Mouse (Mus musculus): ENCODE measurements around the gene Ankrd37. TPM values are rescaled to one million over a fixed set of nuclear protein-coding genes. Genes with fewer than 3 reads are reported as not detected.

Ankrd37 gene
- polyA plus RNA-seq, 1 experiment from 2014 or later = 31.2 TPM

GRCm38 (mm10) chr8:45999138-45999783, 6.2 kb downstream of the Ankrd37 start, which contains the start of gene Lrp2bp:
Gene Lrp2bp (plus strand): TSS chr8:45999303.
- H3K4me2 ChIP-seq = peak within 1 kb of the TSS; percentile 84
- 3% methylated on average over 22 of the region's 22 CpGs for WGBS
- peak within 1 kb of the TSS; percentile 71 for H3K9ac ChIP-seq
- no peak for ATAC-seq (ENCODE audit: insufficient number of reproducible peaks, low FRiP score, low TSS enrichment, low read depth)
- peak within 1 kb of the TSS; percentile 56 for H3K4me3 ChIP-seq
- H3K36me3 ChIP-seq = peaks cover 22% of the 10 kb centered on the region
- no peaks in the 10 kb centered on the region for H3K9me3 ChIP-seq
- H3K27me3 ChIP-seq = no peaks in the 10 kb centered on the region
- peak within 1 kb of the TSS; percentile 97 for H3K27ac ChIP-seq
- H3K4me1 ChIP-seq = peaks cover 8% of the 10 kb centered on the region

- Histone ChIP-seq H3K27ac (no peak overlapping the region), H3K4me1 (peaks cover 8% of the 10 kb centered on the region), H3K4me2 (no peak overlapping the region), H3K9me3 (no peaks in the 10 kb centered on the region), H3K9ac (no peak overlapping the region), H3K27me3 (no peaks in the 10 kb centered on the region), H3K36me3 (peaks cover 27% of the 10 kb centered on the region), H3K4me3 (0 out of 2 replicates have a peak overlapping the region, but pooled peaks have one; percentile 8)
- ATAC-seq (ENCODE audit: insufficient number of reproducible peaks, low FRiP score, low TSS enrichment, low read depth) = no peak
- WGBS = 68% methylated on average over 2 of the region's 2 CpGs
Observed at GRCm38 (mm10) chr8:45998228-45998627, 7.3 kb downstream of the Ankrd37 start.

GRCm38 (mm10) chr8:45995576-45995975, 9.9 kb downstream of the Ankrd37 start:
- Histone ChIP-seq H3K9ac (no peak overlapping the region), H3K36me3 (peaks cover 35% of the 10 kb centered on the region), H3K9me3 (no peaks in the 10 kb centered on the region), H3K4me2 (no peak overlapping the region), H3K4me3 (no peak overlapping the region), H3K27ac (no peak overlapping the region), H3K27me3 (no peaks in the 10 kb centered on the region), H3K4me1 (peaks cover 8% of the 10 kb centered on the region)
- ATAC-seq (ENCODE audit: insufficient number of reproducible peaks, low FRiP score, low TSS enrichment, low read depth) = no peak
- WGBS = 85% methylated on average over 3 of the region's 3 CpGs

GRCm38 (mm10) chr8:45994111-45994510, 11.4 kb downstream of the Ankrd37 start:
- H3K4me1 ChIP-seq = peaks cover 2% of the 10 kb centered on the region
- H3K27ac ChIP-seq = no peak overlapping the region
- WGBS = 96% methylated on average over 2 of the region's 2 CpGs
- peaks cover 43% of the 10 kb centered on the region for H3K36me3 ChIP-seq
- no peaks in the 10 kb centered on the region for H3K27me3 ChIP-seq
- ATAC-seq (ENCODE audit: insufficient number of reproducible peaks, low FRiP score, low TSS enrichment, low read depth) = no peak
- H3K4me3 ChIP-seq = no peak overlapping the region
- no peaks in the 10 kb centered on the region for H3K9me3 ChIP-seq
- no peak overlapping the region for H3K9ac ChIP-seq
- H3K4me2 ChIP-seq = no peak overlapping the region

GRCm38 (mm10) chr8:45990631-45991310, 14.7 kb downstream of the Ankrd37 start:
- Histone ChIP-seq H3K36me3 (peaks cover 36% of the 10 kb centered on the region), H3K4me3 (no peak overlapping the region), H3K27me3 (no peaks in the 10 kb centered on the region), H3K4me2 (no peak overlapping the region), H3K4me1 (no peaks in the 10 kb centered on the region), H3K9ac (no peak overlapping the region), H3K9me3 (no peaks in the 10 kb centered on the region), H3K27ac (no peak overlapping the region)
- 84% methylated on average over 4 of the region's 4 CpGs for WGBS
- no peak for ATAC-seq (ENCODE audit: insufficient number of reproducible peaks, low FRiP score, low TSS enrichment, low read depth)

GRCm38 (mm10) chr8:45988189-45988588, 17.3 kb downstream of the Ankrd37 start:
- no peaks in the 10 kb centered on the region for H3K27me3 ChIP-seq
- no peak overlapping the region for H3K4me2 ChIP-seq
- peaks cover 31% of the 10 kb centered on the region for H3K36me3 ChIP-seq
- WGBS = 52% methylated on average over 2 of the region's 2 CpGs
- no peak overlapping the region for H3K27ac ChIP-seq
- ATAC-seq (ENCODE audit: insufficient number of reproducible peaks, low FRiP score, low TSS enrichment, low read depth) = no peak
- no peaks in the 10 kb centered on the region for H3K9me3 ChIP-seq
- H3K4me3 ChIP-seq = no peak overlapping the region
- H3K4me1 ChIP-seq = no peaks in the 10 kb centered on the region
- H3K9ac ChIP-seq = no peak overlapping the region

- Histone ChIP-seq H3K9ac (no peak overlapping the region), H3K27me3 (no peaks in the 10 kb centered on the region), H3K4me3 (no peak overlapping the region), H3K27ac (no peak overlapping the region; the same call in 1 of the 2 replicates), H3K36me3 (peaks cover 44% of the 10 kb centered on the region), H3K9me3 (no peaks in the 10 kb centered on the region), H3K4me1 (no peaks in the 10 kb centered on the region), H3K4me2 (no peak overlapping the region)
- no peak for ATAC-seq (ENCODE audit: insufficient number of reproducible peaks, low FRiP score, low TSS enrichment, low read depth)
- WGBS = 50% methylated on average over 3 of the region's 3 CpGs
Observed at GRCm38 (mm10) chr8:45986665-45987064, 18.8 kb downstream of the Ankrd37 start.

GRCm38 (mm10) chr8:45975837-45976468, 29.6 kb downstream of the Ankrd37 start:
- peaks cover 13% of the 10 kb centered on the region for H3K4me1 ChIP-seq
- no peak for ATAC-seq (ENCODE audit: insufficient number of reproducible peaks, low FRiP score, low TSS enrichment, low read depth)
- H3K36me3 ChIP-seq = peaks cover 19% of the 10 kb centered on the region
- H3K4me3 ChIP-seq = peak overlapping the region; percentile 61
- no peaks in the 10 kb centered on the region for H3K27me3 ChIP-seq
- peak overlapping the region; percentile 94 for H3K27ac ChIP-seq
- WGBS = 56% methylated on average over 11 of the region's 11 CpGs
- H3K4me2 ChIP-seq = peak overlapping the region; percentile 66
- H3K9ac ChIP-seq = peak overlapping the region; percentile 62
- no peaks in the 10 kb centered on the region; the same call in 1 of the 2 replicates for H3K9me3 ChIP-seq

GRCm38 (mm10) chr8:45975126-45975836, 30.2 kb downstream of the Ankrd37 start, which contains the start of the genes 1700029J07Rik and Ufsp2:
Gene 1700029J07Rik (minus strand): TSS chr8:45975252.
Gene Ufsp2 (plus strand): TSS chr8:45975528.
- peak; percentile 96 for ATAC-seq (ENCODE audit: insufficient number of reproducible peaks, low FRiP score, low TSS enrichment, low read depth)
- H3K9me3 ChIP-seq = no peaks in the 10 kb centered on the region; the same call in 1 of the 2 replicates
- no peaks in the 10 kb centered on the region for H3K27me3 ChIP-seq
- peak within 1 kb of the TSS; percentile 61 for H3K4me3 ChIP-seq
- under 1% methylated on average over 57 of the region's 57 CpGs for WGBS
- peak within 1 kb of the TSS; percentile 62 for H3K9ac ChIP-seq
- peaks cover 15% of the 10 kb centered on the region for H3K36me3 ChIP-seq
- peak within 1 kb of the TSS; percentile 94 for H3K27ac ChIP-seq
- H3K4me1 ChIP-seq = peaks cover 13% of the 10 kb centered on the region
- H3K4me2 ChIP-seq = peak within 1 kb of the TSS; percentile 66

- Histone ChIP-seq H3K4me1 (peaks cover 13% of the 10 kb centered on the region), H3K27me3 (no peaks in the 10 kb centered on the region), H3K4me3 (0 out of 2 replicates have a peak overlapping the region, but pooled peaks have one; percentile 61), H3K4me2 (peak overlapping the region; percentile 66), H3K27ac (peak overlapping the region; percentile 94), H3K9ac (no peak overlapping the region), H3K9me3 (no peaks in the 10 kb centered on the region; the same call in 1 of the 2 replicates), H3K36me3 (peaks cover 13% of the 10 kb centered on the region)
- 63% methylated on average over 8 of the region's 8 CpGs for WGBS
- no peak for ATAC-seq (ENCODE audit: insufficient number of reproducible peaks, low FRiP score, low TSS enrichment, low read depth)
Observed at GRCm38 (mm10) chr8:45973988-45974505, 31.5 kb downstream of the Ankrd37 start.

- no peak for ATAC-seq (ENCODE audit: insufficient number of reproducible peaks, low FRiP score, low TSS enrichment, low read depth)
- no peaks in the 10 kb centered on the region; the same call in 1 of the 2 replicates for H3K9me3 ChIP-seq
- peaks cover 7% of the 10 kb centered on the region for H3K4me1 ChIP-seq
- no peak overlapping the region for H3K9ac ChIP-seq
- no peaks in the 10 kb centered on the region for H3K36me3 ChIP-seq
- WGBS = 95% methylated on average over 12 of the region's 12 CpGs
- H3K27ac ChIP-seq = no peak overlapping the region
- no peak overlapping the region for H3K4me2 ChIP-seq
- no peak overlapping the region for H3K4me3 ChIP-seq
- H3K27me3 ChIP-seq = no peaks in the 10 kb centered on the region
Observed at GRCm38 (mm10) chr8:45970894-45971293, 34.6 kb downstream of the Ankrd37 start.
